Mouse (Mus musculus): ENCODE measurements around the gene Tmem89. TPM values are rescaled to one million over a fixed set of nuclear protein-coding genes. Genes with fewer than 3 reads are reported as not detected.

Tmem89 gene
- polyA plus RNA-seq, 1 experiment: 0.40 TPM

DNA sequence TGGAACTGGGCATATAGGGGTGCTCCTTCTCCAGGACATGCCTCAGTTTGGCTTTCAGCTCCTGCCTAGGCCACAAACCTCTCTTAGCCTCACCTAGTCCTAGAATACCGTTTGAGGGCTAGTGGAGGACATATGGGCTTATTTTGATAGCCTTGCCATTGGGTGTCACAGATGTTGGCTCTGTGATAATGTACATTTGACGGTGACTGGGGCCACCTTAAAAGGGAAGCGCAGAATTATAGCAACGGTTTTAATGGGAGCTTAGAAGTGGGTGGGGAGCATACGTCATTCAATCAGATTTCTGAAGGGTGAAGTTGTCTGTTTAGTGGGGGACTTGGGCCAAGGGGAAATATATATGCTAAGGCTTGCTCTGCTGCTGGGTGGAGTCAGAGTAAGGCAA is 31.2 kb downstream of the Tmem89 start:
- Histone ChIP-seq H3K4me1 (ENCODE audit: control insufficient read depth, insufficient read depth, low read length) (peaks cover 4% of the 10 kb centered on the region; the same call in 1 of the 2 replicates), H3K27ac (ENCODE audit: insufficient read depth, low read length) (no peak overlapping the region), H3K4me3 (ENCODE audit: insufficient read depth, low read length) (no peak overlapping the region)
- TF ChIP-seq POLR2A (IDR thresholded peaks at IDR 0.05; ENCODE audit: extremely low read depth, insufficient read depth, low read length) (no peak), CTCF (IDR thresholded peaks at IDR 0.05; ENCODE audit: extremely low read depth, insufficient read depth, low read length) (no peak)

DNA sequence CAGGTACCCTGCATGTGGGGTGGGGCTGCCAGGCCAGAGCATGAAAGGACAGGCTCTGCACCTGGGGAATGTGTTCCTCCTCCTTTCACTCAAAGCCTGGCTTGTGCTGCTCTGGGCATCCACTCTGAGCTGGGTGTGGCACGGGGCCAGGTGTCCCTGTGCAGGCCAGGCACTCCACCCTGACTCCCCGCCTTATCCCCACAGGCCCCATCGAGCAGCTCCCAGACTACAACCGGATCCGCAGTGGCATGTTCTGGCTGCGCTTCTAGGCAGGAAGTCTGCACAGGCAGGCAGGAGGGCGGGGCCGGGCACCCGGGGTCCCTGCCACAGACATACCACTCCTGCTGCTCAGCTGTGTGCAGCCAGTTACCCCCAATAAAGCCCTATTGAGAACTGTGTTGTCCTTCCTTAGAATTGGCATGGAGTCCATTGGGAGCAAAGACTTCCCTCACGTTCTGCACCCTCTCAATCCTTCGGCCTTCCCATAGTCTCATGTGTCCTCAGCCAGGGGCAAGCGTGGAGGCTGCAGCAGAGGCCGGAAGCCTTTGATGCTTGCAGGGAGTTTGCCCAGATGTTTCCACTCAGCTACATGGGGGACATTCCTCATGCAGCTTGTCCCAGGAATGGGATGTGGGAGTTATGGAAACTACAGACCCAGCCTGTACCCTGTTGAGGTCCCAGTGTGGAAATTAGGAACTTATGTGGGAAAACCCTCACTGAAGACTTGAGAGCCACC is 35.0 kb downstream of the Tmem89 start:
- TF ChIP-seq POLR2A (IDR thresholded peaks at IDR 0.05; ENCODE audit: extremely low read depth, insufficient read depth, low read length) (no peak), CTCF (IDR thresholded peaks at IDR 0.05; ENCODE audit: extremely low read depth, insufficient read depth, low read length) (no peak)
- Histone ChIP-seq H3K4me1 (ENCODE audit: control insufficient read depth, insufficient read depth, low read length) (no peaks in the 10 kb centered on the region; the same call in 1 of the 2 replicates), H3K27ac (ENCODE audit: insufficient read depth, low read length) (no peak overlapping the region), H3K4me3 (ENCODE audit: insufficient read depth, low read length) (no peak overlapping the region)

GRCm38 (mm10) chr9:108949967-108950728 is 35.7 kb downstream of the Tmem89 start:
- TF ChIP-seq POLR2A (IDR thresholded peaks at IDR 0.05; ENCODE audit: extremely low read depth, insufficient read depth, low read length) (no peak), CTCF (IDR thresholded peaks at IDR 0.05; ENCODE audit: extremely low read depth, insufficient read depth, low read length) (no peak)
- H3K27ac ChIP-seq (ENCODE audit: insufficient read depth, low read length): no peak overlapping the region
- H3K4me1 ChIP-seq (ENCODE audit: control insufficient read depth, insufficient read depth, low read length): no peaks in the 10 kb centered on the region; the same call in 1 of the 2 replicates
- no peak overlapping the region for H3K4me3 ChIP-seq (ENCODE audit: insufficient read depth, low read length)

- H3K4me1 ChIP-seq (ENCODE audit: control insufficient read depth, insufficient read depth, low read length): no peaks in the 10 kb centered on the region
- no peak for TF ChIP-seq CTCF (IDR thresholded peaks at IDR 0.05; ENCODE audit: extremely low read depth, insufficient read depth, low read length)
- TF ChIP-seq POLR2A (IDR thresholded peaks at IDR 0.05; ENCODE audit: extremely low read depth, insufficient read depth, low read length): no peak
- H3K27ac ChIP-seq (ENCODE audit: insufficient read depth, low read length): no peak within 1 kb of the TSS
- H3K4me3 ChIP-seq (ENCODE audit: insufficient read depth, low read length): no peak within 1 kb of the TSS
These were observed 38.7 kb downstream of the Tmem89 start, which contains the start of gene Col7a1 for GRCm38 (mm10) chr9:108953081-108953636. Gene Col7a1, plus strand, starts transcription at chr9:108953586.

DNA sequence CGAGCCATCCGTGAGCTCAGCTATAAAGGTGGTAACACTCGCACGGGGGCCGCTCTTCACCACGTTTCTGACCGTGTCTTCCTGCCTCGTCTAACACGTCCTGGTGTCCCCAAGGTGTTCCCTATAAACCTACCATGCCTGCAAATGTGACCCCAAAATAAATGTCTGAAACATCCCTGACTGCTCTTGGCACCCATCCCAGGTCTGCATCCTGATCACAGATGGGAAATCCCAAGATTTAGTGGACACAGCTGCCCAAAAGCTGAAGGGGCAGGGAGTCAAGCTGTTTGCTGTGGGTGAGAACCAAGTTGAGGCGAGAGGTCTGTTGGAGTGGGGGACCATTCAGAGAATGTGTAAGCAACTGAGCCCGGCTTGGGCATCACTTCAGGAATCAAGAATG is 40.8 kb downstream of the Tmem89 start:
- Histone ChIP-seq H3K4me3 (ENCODE audit: insufficient read depth, low read length) (no peak overlapping the region), H3K27ac (ENCODE audit: insufficient read depth, low read length) (no peak overlapping the region), H3K4me1 (ENCODE audit: control insufficient read depth, insufficient read depth, low read length) (no peaks in the 10 kb centered on the region)
- TF ChIP-seq CTCF (IDR thresholded peaks at IDR 0.05; ENCODE audit: extremely low read depth, insufficient read depth, low read length) (no peak), POLR2A (IDR thresholded peaks at IDR 0.05; ENCODE audit: extremely low read depth, insufficient read depth, low read length) (no peak)

- no peaks in the 10 kb centered on the region for H3K4me1 ChIP-seq (ENCODE audit: control insufficient read depth, insufficient read depth, low read length)
- TF ChIP-seq POLR2A (IDR thresholded peaks at IDR 0.05; ENCODE audit: extremely low read depth, insufficient read depth, low read length) (no peak), CTCF (IDR thresholded peaks at IDR 0.05; ENCODE audit: extremely low read depth, insufficient read depth, low read length) (no peak)
- no peak overlapping the region for H3K4me3 ChIP-seq (ENCODE audit: insufficient read depth, low read length)
- H3K27ac ChIP-seq (ENCODE audit: insufficient read depth, low read length): no peak overlapping the region
These were observed 41.4 kb downstream of the Tmem89 start for GRCm38 (mm10) chr9:108955846-108956245.

- Histone ChIP-seq H3K4me3 (ENCODE audit: insufficient read depth, low read length) (no peak overlapping the region), H3K27ac (ENCODE audit: insufficient read depth, low read length) (no peak overlapping the region), H3K4me1 (ENCODE audit: control insufficient read depth, insufficient read depth, low read length) (no peaks in the 10 kb centered on the region)
- TF ChIP-seq POLR2A (IDR thresholded peaks at IDR 0.05; ENCODE audit: extremely low read depth, insufficient read depth, low read length) (no peak), CTCF (IDR thresholded peaks at IDR 0.05; ENCODE audit: extremely low read depth, insufficient read depth, low read length) (no peak)
These were observed 49.2 kb downstream of the Tmem89 start for GRCm38 (mm10) chr9:108963577-108963976.

DNA sequence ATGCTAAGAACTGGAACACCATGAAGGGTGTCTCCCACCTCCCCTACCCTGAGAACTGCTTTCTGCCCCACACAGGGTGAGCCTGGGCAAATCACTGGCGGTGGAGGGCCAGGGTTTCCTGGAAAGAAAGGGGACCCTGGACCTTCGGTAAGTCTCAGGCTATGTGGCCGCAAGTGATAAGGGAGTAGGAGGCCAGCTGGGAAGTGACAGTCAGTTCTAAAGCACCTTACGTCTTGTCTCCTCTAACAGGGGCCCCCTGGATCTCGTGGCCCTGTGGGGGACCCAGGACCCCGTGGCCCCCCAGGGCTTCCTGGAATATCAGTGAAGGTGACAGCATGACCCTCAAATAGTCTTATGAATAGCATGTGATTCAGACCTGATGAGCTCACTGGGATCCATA is 49.9 kb downstream of the Tmem89 start:
- TF ChIP-seq CTCF (IDR thresholded peaks at IDR 0.05; ENCODE audit: extremely low read depth, insufficient read depth, low read length): no peak
- TF ChIP-seq POLR2A (IDR thresholded peaks at IDR 0.05; ENCODE audit: extremely low read depth, insufficient read depth, low read length): no peak
- H3K4me3 ChIP-seq (ENCODE audit: insufficient read depth, low read length): no peak overlapping the region
- H3K27ac ChIP-seq (ENCODE audit: insufficient read depth, low read length): no peak overlapping the region
- no peaks in the 10 kb centered on the region for H3K4me1 ChIP-seq (ENCODE audit: control insufficient read depth, insufficient read depth, low read length)

Other genes starting within 250 kb of the Tmem89 start
- gene Prkar2a, start 225.3 kb upstream of the Tmem89 start, polyA plus RNA-seq (2012; rRNA removed): 20.6 and 21.2 TPM in 2 replicates
- 145 and 162 TPM in 2 replicates for gene Ip6k2, start 130.8 kb upstream of the Tmem89 start, polyA plus RNA-seq (2012; rRNA removed)
- gene Nckipsd, start 106.3 kb upstream of the Tmem89 start, polyA plus RNA-seq (2012; rRNA removed): 65.0 and 66.8 TPM in 2 replicates
- 74.3 and 75.8 TPM in 2 replicates for gene Celsr3, start 88.3 kb upstream of the Tmem89 start, polyA plus RNA-seq (2012; rRNA removed)
- 15.9 and 20.8 TPM in 2 replicates for gene Slc26a6, start 61.3 kb upstream of the Tmem89 start, polyA plus RNA-seq (2012; rRNA removed)
- 488 and 492 TPM in 2 replicates for gene Uqcrc1, start 22.0 kb downstream of the Tmem89 start, polyA plus RNA-seq (2012; rRNA removed)
- 4.1 and 4.7 TPM in 2 replicates for gene Col7a1, start 39.0 kb downstream of the Tmem89 start, polyA plus RNA-seq (2012; rRNA removed)
- gene Ucn2, start 71.4 kb downstream of the Tmem89 start, polyA plus RNA-seq (2012; rRNA removed): 0.25 and 0.35 TPM in 2 replicates
- gene Pfkfb4, start 77.2 kb downstream of the Tmem89 start, polyA plus RNA-seq (2012; rRNA removed): 20.5 and 20.8 TPM in 2 replicates
- gene Shisa5, start 123.9 kb downstream of the Tmem89 start, polyA plus RNA-seq (2012; rRNA removed): 123 and 125 TPM in 2 replicates
- gene Trex1, start 145.1 kb downstream of the Tmem89 start, polyA plus RNA-seq (2012; rRNA removed): 32.4 and 34.2 TPM in 2 replicates
- 36.4 and 37.1 TPM in 2 replicates for gene Atrip, start 159.5 kb downstream of the Tmem89 start, polyA plus RNA-seq (2012; rRNA removed)
- 6.2 and 6.3 TPM in 2 replicates for gene Ccdc51, start 167.9 kb downstream of the Tmem89 start, polyA plus RNA-seq (2012; rRNA removed)
- gene Tma7, start 168.0 kb downstream of the Tmem89 start, polyA plus RNA-seq (2012; rRNA removed): 206 and 214 TPM in 2 replicates
- 30.1 and 30.2 TPM in 2 replicates for gene Plxnb1, start 180.8 kb downstream of the Tmem89 start, polyA plus RNA-seq (2012; rRNA removed)
- not detected in 2 replicates for gene Fbxw21, start 247.4 kb downstream of the Tmem89 start, polyA plus RNA-seq (2012; rRNA removed)

Data from cortical plate, adult 2 months (tissue).